Mouse (Mus musculus): Measurements from ENCODE around the gene Olfr821. TPM values are rescaled to one million over a fixed set of nuclear protein-coding genes. Genes with fewer than 3 reads are reported as not detected.

The Olfr821 gene
- polyA plus RNA-seq (2015; fragmentation: Nextera tagmentation; extraction: Ambion mirVana) = not detected in 2 replicates

GRCm38 (mm10) chr10:130030048-130030447 is at the start of gene Olfr821:
Gene Olfr821, plus strand, starts transcription at chr10:130030348.

GRCm38 (mm10) chr10:129984962-129985361 is 45.2 kb upstream of the Olfr821 start, which contains the start of gene Gm10310:
Gene Gm10310, minus strand, starts transcription at chr10:129985062.

GRCm38 (mm10) chr10:130012321-130012720 is 17.8 kb upstream of the Olfr821 start, which contains the start of gene Olfr820:
Gene Olfr820, plus strand, starts transcription at chr10:130012621.

GRCm38 (mm10) chr10:130070910-130071309 is 40.8 kb downstream of the Olfr821 start, which contains the start of gene Olfr822:
Gene Olfr822, plus strand, starts transcription at chr10:130071210.

Other genes with a start within 250 kb of the Olfr821 start
- gene Olfr810, start 235.4 kb upstream of the Olfr821 start, polyA plus RNA-seq (2015; fragmentation: Nextera tagmentation; extraction: Ambion mirVana) = not detected in 2 replicates
- gene Olfr811, start 226.0 kb upstream of the Olfr821 start, polyA plus RNA-seq (2015; fragmentation: Nextera tagmentation; extraction: Ambion mirVana) = not detected in 2 replicates
- not detected in 2 replicates for gene Olfr812, start 184.3 kb upstream of the Olfr821 start, polyA plus RNA-seq (2015; fragmentation: Nextera tagmentation; extraction: Ambion mirVana)
- gene Olfr813, start 175.0 kb upstream of the Olfr821 start, polyA plus RNA-seq (2015; fragmentation: Nextera tagmentation; extraction: Ambion mirVana) = not detected in 2 replicates
- not detected in 2 replicates for gene Olfr814, start 150.5 kb upstream of the Olfr821 start, polyA plus RNA-seq (2015; fragmentation: Nextera tagmentation; extraction: Ambion mirVana)
- gene Olfr815, start 124.5 kb upstream of the Olfr821 start, polyA plus RNA-seq (2015; fragmentation: Nextera tagmentation; extraction: Ambion mirVana) = not detected in 2 replicates
- gene Olfr816, start 114.8 kb upstream of the Olfr821 start, polyA plus RNA-seq (2015; fragmentation: Nextera tagmentation; extraction: Ambion mirVana) = not detected in 2 replicates
- not detected in 2 replicates for gene Olfr818, start 81.2 kb upstream of the Olfr821 start, polyA plus RNA-seq (2015; fragmentation: Nextera tagmentation; extraction: Ambion mirVana)
- gene Olfr819, start 63.1 kb upstream of the Olfr821 start, polyA plus RNA-seq (2015; fragmentation: Nextera tagmentation; extraction: Ambion mirVana) = not detected in 2 replicates
- not detected in 2 replicates for gene Olfr247, start 54.2 kb upstream of the Olfr821 start, polyA plus RNA-seq (2015; fragmentation: Nextera tagmentation; extraction: Ambion mirVana)
- not detected in 2 replicates for gene Gm10310, start 45.3 kb upstream of the Olfr821 start, polyA plus RNA-seq (2015; fragmentation: Nextera tagmentation; extraction: Ambion mirVana)
- gene Olfr820, start 17.7 kb upstream of the Olfr821 start, polyA plus RNA-seq (2015; fragmentation: Nextera tagmentation; extraction: Ambion mirVana) = not detected in 2 replicates
- gene Olfr822, start 40.9 kb downstream of the Olfr821 start, polyA plus RNA-seq (2015; fragmentation: Nextera tagmentation; extraction: Ambion mirVana) = not detected in 2 replicates
- not detected in 2 replicates for gene Olfr823, start 85.0 kb downstream of the Olfr821 start, polyA plus RNA-seq (2015; fragmentation: Nextera tagmentation; extraction: Ambion mirVana)
- gene Olfr824, start 99.7 kb downstream of the Olfr821 start, polyA plus RNA-seq (2015; fragmentation: Nextera tagmentation; extraction: Ambion mirVana) = not detected in 2 replicates
- gene Olfr825, start 136.4 kb downstream of the Olfr821 start, polyA plus RNA-seq (2015; fragmentation: Nextera tagmentation; extraction: Ambion mirVana) = not detected in 2 replicates
- gene Olfr826, start 153.8 kb downstream of the Olfr821 start, polyA plus RNA-seq (2015; fragmentation: Nextera tagmentation; extraction: Ambion mirVana) = not detected in 2 replicates
- not detected in 2 replicates for gene Olfr827, start 184.1 kb downstream of the Olfr821 start, polyA plus RNA-seq (2015; fragmentation: Nextera tagmentation; extraction: Ambion mirVana)
- gene Neurod4, start 249.9 kb downstream of the Olfr821 start, polyA plus RNA-seq (2015; fragmentation: Nextera tagmentation; extraction: Ambion mirVana) = not detected in 2 replicates